Mouse (Mus musculus): Measurements from ENCODE around the gene Dstyk. TPM values are rescaled to one million over a fixed set of nuclear protein-coding genes. Genes with fewer than 3 reads are reported as not detected.

Dstyk gene
- polyA plus RNA-seq (2015; fragmentation: Nextera tagmentation; extraction: Ambion mirVana), result 8.9 and 9.0 TPM in 2 replicates

DNA sequence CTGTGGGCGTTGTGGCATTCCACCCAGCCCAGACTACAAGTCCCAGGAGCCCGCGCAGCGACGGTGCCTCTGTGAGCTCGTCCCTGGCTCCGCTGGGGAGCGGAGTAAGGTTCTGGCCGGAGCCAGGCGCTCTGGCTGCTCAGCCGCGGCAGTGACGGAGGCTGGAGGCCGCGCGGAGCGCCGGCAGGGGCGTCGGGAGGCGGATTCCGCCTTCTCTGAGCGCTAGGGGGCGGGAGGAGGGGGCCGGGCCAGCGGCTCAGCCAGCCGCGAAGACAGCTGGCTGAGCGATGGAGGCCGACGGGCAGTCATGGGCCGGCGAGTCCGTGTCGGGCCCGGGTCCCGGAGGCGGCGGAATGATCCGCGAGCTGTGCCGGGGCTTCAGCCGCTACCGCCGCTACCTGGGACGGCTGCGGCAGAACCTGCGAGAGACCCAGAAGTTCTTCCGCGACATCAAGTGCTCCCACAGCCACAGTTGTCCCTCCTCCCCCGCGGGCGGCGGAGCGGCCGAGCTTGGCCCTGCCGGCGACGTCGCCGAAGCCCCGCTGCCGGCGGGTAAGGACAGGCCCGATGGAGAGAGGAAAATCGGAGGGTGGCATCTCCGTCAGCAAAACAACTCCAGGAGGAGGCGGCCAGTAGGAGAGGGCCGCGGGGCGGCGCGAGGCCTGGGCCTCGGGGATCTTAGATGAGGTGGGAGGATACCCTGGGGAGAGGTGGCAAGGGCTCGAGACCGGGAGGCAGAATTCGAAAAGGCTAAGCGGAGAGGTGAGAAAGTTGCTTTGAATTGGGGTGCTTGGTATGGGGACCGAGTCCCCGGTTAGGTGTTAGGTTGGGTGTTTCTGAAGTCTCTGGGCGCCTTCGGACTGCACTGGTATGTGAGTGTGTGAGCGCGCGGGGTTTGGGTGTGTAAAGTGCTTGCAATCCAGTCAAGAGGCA lies at the start of gene Dstyk:
Gene Dstyk (plus strand): TSS at position 237 of the 933 bp plus-strand sequence.
- H3K9me3 ChIP-seq, result no peaks in the 10 kb centered on the region
- peak within 1 kb of the TSS; percentile 88 for H3K9ac ChIP-seq
- peak; percentile 99 for ATAC-seq
- H3K4me3 ChIP-seq (replicated peaks), result peak within 1 kb of the TSS; percentile 74
- H3K4me1 ChIP-seq (replicated peaks), result no peaks in the 10 kb centered on the region; the same call in 1 of the 2 replicates
- peak within 1 kb of the TSS; percentile 87 for H3K4me2 ChIP-seq (replicated peaks)
- no peaks in the 10 kb centered on the region for H3K36me3 ChIP-seq
- WGBS, result under 1% methylated on average over 85 of the region's 85 CpGs
- no peaks in the 10 kb centered on the region for H3K27me3 ChIP-seq (replicated peaks)
- peak within 1 kb of the TSS; percentile 91 for H3K27ac ChIP-seq

DNA sequence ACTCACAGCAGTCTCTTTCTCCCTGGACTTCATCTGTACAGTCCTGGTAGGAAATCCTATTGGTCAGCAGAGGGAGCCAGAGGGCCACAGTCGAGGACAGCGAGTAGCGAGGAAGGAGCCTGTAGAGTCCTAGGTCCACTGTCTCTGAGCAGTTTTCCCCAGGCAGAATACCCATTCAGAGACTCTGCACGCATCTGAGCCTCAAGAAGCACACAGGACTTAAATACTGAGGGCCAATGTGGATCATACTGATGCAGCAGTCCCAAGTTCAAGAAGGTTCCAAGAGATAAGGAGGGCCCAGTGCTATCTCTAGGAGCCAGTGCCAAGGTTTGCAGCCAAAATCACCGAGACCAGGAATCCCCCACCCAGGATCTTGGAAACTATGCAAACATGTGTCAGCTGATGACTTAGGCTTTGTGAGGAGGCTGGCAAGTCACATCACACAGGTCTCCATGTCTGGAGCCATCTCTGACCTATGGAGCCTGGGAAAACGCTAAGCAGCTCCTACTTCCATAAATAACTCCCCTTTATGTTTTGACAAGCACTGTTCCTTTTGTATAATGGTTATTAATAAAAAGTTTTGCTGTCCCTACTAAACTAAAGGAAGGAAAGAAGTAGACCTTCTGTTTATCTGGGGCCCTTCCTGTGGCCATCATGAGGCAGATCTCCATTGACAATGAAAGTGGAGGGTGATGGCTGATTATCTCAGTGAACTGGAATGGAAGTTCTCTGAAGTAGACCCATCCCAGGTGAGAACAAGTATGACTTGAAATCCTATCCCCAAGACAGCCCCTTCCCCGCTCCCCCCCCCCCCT lies 49.5 kb upstream of the Dstyk start:
- Histone ChIP-seq H3K36me3 (no peaks in the 10 kb centered on the region), H3K4me2 (replicated peaks) (no peak overlapping the region), H3K27me3 (replicated peaks) (no peaks in the 10 kb centered on the region), H3K27ac (no peak overlapping the region), H3K4me3 (replicated peaks) (no peak overlapping the region), H3K9me3 (no peaks in the 10 kb centered on the region), H3K9ac (no peak overlapping the region), H3K4me1 (replicated peaks) (peaks cover 3% of the 10 kb centered on the region; the same call in 1 of the 2 replicates)
- WGBS, result 25% methylated on average over 7 of the region's 7 CpGs
- ATAC-seq, result peak; percentile 87

DNA sequence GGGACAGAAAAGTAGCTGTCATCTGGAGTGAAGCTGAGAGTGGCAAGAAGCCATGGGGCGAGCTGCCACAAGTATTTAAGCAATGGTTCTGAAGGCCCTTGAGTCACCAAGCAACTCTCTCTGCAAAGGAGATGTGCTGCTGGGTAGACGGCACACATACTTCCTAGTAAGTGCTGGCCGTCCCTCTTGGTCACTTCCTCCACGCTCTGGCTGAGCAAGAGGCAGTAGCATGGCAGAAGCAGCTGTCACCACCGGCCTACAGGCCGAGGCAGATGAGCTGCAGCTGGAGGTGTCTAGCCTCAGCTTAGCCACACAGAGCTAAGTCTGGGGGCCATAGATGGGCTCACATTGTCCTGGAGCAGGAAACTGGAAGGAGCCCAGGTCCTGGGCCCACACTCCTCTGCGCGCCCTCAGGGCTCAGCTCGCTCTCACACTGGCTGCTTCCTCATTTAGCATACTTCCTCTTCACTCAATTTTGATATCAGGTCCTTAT lies 46.6 kb upstream of the Dstyk start:
- ATAC-seq, result no peak
- WGBS, result 65% methylated on average over 9 of the region's 9 CpGs
- H3K4me2 ChIP-seq (replicated peaks), result no peak overlapping the region
- H3K27me3 ChIP-seq (replicated peaks), result no peaks in the 10 kb centered on the region
- no peak overlapping the region for H3K9ac ChIP-seq
- H3K4me3 ChIP-seq (replicated peaks), result no peak overlapping the region
- peaks cover 16% of the 10 kb centered on the region for H3K4me1 ChIP-seq (replicated peaks)
- H3K36me3 ChIP-seq, result no peaks in the 10 kb centered on the region
- no peak overlapping the region for H3K27ac ChIP-seq
- H3K9me3 ChIP-seq, result no peaks in the 10 kb centered on the region

DNA sequence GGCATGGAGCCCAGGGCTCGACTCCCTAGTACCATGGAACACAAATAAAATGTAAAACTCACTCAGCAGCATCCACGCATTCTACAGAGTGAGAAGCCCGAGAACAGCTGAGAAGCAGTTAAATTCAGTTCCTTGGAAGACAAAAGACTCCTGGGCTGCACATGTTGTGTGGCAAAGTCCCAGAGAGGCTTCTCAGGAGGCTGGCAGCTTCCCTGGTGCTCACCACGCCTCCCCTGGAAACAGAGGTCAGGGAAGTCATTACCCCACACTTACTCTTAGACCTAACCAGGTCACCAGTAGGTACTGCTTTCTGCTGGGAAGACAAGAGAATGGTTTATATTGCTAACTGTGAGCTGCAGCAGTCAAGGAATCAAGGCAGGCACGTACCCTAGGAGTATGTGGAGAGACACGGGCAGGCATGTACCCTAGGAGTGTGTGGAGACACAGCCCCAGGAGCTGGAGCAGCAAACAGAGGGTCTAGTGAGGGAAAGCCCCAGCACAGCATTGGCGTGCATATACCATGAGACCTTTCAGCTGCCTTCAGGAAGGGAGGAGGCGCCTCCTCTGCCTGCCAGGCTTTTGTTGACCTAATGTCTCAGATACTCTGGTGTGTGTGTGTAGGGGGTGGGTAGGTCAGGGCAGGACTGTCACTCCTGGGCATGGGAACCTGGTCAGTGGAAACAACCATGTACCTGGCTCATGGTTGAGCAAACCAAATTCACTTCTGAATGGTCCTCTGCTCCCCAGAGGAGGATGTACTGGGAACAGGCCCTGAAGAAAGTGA lies 45.9 kb upstream of the Dstyk start:
- Histone ChIP-seq H3K9ac (no peak overlapping the region), H3K4me2 (replicated peaks) (no peak overlapping the region), H3K9me3 (no peaks in the 10 kb centered on the region), H3K36me3 (no peaks in the 10 kb centered on the region), H3K27me3 (replicated peaks) (no peaks in the 10 kb centered on the region), H3K4me1 (replicated peaks) (peaks cover 21% of the 10 kb centered on the region), H3K4me3 (replicated peaks) (no peak overlapping the region), H3K27ac (0 out of 2 replicates have a peak overlapping the region, but pooled peaks have one; percentile 9)
- ATAC-seq, result no peak
- 57% methylated on average over 8 of the region's 8 CpGs for WGBS

DNA sequence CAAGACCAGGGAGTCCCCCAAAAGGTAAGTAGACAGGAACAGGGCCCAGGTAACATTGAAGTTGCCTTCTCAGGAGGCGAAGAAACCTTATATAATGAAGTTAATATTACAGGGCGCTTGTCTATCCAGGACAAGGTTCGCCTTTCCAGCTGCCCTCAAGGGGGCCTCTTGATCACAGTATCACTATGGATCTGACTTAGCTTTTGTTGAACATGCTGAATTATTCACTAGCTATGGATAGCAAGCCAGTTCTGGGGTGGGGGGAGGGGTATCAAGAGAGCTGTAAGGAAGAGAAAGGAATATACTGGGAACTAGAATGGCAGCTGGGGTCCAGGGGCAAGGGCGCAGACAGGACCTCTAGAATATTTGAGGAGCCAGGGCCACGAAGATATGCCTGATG lies 45.0 kb upstream of the Dstyk start:
- Histone ChIP-seq H3K4me2 (replicated peaks) (no peak overlapping the region), H3K27ac (no peak overlapping the region), H3K27me3 (replicated peaks) (no peaks in the 10 kb centered on the region), H3K4me3 (replicated peaks) (no peak overlapping the region), H3K9ac (no peak overlapping the region), H3K9me3 (no peaks in the 10 kb centered on the region), H3K4me1 (replicated peaks) (peaks cover 26% of the 10 kb centered on the region), H3K36me3 (no peaks in the 10 kb centered on the region)
- ATAC-seq, result no peak
- 89% methylated on average over 5 of the region's 5 CpGs for WGBS

DNA sequence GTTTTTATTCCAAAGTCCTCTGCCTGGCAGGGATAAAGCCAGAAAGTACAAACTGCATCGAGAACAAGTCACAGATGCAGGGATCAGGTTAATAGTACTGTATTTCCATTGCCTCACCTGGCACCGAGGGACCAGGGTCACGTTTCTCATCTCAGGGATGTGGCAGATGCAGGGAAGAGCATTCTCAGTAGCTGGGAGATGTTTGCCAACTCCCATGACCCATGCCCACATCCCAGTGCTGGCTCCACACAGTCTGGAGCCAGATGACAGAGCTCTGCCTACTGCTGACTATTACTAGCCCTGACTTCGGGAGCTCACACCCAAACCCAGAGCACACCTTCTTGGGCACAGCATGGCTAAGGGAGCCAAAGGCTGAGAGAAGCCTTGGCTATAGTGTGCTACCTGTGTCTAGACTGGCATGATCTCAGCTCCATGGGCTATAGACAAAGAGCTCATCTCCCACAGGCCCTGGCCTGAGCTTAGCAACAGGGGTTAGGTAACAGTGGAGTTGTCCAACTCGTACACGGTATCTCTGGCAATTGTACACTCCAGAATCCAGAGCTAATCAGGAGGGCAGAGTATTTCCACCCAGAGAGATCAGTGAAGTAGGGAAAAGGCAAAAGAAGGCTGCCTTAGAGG lies 44.3 kb upstream of the Dstyk start:
- H3K27ac ChIP-seq, result no peak overlapping the region

DNA sequence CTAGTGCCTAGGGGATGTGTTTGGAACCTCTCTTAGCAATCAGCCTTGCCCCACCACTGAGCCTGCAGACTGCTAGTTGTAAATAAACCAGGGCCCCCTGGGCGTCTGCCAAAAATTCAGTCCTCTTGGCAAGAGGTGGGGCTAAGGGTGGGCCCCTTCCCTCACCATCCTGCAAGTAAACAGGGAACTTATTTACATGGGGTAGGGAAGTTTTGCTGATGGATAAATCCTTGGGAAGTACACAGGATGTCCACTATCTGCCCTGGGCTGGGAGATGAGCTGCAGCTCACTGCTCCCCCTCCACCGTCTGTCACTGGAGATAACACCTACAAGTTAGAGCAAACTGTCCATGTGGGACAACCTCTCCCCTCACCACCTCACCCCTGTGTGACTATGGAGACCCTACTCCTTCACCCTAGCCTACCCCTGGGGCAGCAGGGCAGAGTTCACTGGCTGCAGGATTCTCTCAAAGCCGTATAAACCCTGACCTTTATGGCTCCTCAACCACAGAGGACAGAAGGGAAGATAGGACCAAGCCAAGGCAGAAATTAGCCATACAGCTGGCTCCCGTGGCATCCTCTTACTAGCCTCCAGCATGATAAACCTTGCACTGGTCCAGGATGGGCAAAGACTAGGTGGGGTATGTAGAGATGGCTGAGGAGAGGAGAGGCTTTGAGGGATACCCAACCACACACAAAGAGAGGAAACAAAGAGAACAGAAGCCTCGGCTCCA lies 43.0 kb upstream of the Dstyk start:
- Histone ChIP-seq H3K4me1 (replicated peaks) (peaks cover 32% of the 10 kb centered on the region), H3K4me2 (replicated peaks) (no peak overlapping the region), H3K9ac (no peak overlapping the region), H3K27me3 (replicated peaks) (no peaks in the 10 kb centered on the region), H3K4me3 (replicated peaks) (no peak overlapping the region), H3K36me3 (no peaks in the 10 kb centered on the region), H3K9me3 (no peaks in the 10 kb centered on the region), H3K27ac (no peak overlapping the region)
- 36% methylated on average over 5 of the region's 5 CpGs for WGBS
- peak; percentile 63 for ATAC-seq

More for the DNA sequence above, 44.3 kb upstream of the Dstyk start:
- Histone ChIP-seq H3K4me1 (replicated peaks) (peaks cover 32% of the 10 kb centered on the region), H3K36me3 (no peaks in the 10 kb centered on the region), H3K4me2 (replicated peaks) (no peak overlapping the region), H3K4me3 (replicated peaks) (no peak overlapping the region), H3K27me3 (replicated peaks) (no peaks in the 10 kb centered on the region), H3K9ac (no peak overlapping the region), H3K9me3 (no peaks in the 10 kb centered on the region)
- ATAC-seq, result no peak
- WGBS, result 89% methylated on average over 6 of the region's 6 CpGs

DNA sequence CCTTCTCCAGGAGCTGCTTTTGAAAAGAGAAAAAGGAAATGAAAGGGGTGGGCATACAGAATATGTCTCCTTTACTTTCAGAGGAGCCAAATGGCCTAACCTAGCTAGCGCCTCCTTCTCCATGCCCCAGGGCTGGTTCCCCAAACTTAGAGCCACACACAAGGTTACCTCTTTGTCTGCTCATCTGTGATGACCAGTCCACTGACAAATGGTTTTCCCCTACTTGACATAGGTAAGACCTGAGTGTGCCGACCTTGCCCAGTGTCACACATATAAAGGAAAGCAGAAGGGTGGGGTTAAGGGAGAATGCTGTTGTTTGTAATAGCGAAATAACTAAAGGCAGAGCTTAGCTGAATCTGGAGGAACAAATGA lies 42.5 kb upstream of the Dstyk start:
- Histone ChIP-seq H3K4me2 (replicated peaks) (no peak overlapping the region), H3K9me3 (no peaks in the 10 kb centered on the region), H3K27me3 (replicated peaks) (no peaks in the 10 kb centered on the region), H3K4me3 (replicated peaks) (no peak overlapping the region), H3K36me3 (no peaks in the 10 kb centered on the region), H3K4me1 (replicated peaks) (peaks cover 32% of the 10 kb centered on the region), H3K27ac (no peak overlapping the region), H3K9ac (no peak overlapping the region)
- 66% methylated on average over 3 of the region's 3 CpGs for WGBS
- no peak for ATAC-seq

DNA sequence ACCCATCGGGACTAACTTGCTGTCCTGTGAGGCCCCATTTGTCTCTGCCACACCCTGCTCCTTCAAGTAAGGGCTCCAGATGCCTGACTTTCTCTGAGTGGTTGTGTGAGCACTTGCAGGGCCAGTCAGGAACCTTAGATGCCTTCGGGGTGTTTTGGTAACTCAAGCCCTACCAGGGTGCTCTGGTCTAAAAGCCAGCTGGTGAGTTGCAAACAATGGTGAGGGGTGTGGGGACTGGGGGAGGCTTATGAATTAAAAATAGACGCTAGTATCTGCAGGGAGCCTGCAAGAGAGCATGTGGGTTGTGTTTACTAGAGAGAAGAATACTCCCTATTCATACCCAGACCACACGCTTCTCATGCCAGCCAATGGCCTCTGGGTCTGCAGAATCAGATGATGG lies 42.1 kb upstream of the Dstyk start:
- WGBS, result 46% methylated on average over 4 of the region's 4 CpGs
- H3K4me1 ChIP-seq (replicated peaks), result peaks cover 32% of the 10 kb centered on the region
- no peaks in the 10 kb centered on the region for H3K36me3 ChIP-seq
- no peak overlapping the region for H3K9ac ChIP-seq
- no peaks in the 10 kb centered on the region for H3K27me3 ChIP-seq (replicated peaks)
- no peak overlapping the region for H3K4me3 ChIP-seq (replicated peaks)
- H3K9me3 ChIP-seq, result no peaks in the 10 kb centered on the region
- ATAC-seq, result 0 out of 2 replicates have a peak, but pooled peaks have one; percentile 31
- no peak overlapping the region for H3K4me2 ChIP-seq (replicated peaks)
- no peak overlapping the region for H3K27ac ChIP-seq

DNA sequence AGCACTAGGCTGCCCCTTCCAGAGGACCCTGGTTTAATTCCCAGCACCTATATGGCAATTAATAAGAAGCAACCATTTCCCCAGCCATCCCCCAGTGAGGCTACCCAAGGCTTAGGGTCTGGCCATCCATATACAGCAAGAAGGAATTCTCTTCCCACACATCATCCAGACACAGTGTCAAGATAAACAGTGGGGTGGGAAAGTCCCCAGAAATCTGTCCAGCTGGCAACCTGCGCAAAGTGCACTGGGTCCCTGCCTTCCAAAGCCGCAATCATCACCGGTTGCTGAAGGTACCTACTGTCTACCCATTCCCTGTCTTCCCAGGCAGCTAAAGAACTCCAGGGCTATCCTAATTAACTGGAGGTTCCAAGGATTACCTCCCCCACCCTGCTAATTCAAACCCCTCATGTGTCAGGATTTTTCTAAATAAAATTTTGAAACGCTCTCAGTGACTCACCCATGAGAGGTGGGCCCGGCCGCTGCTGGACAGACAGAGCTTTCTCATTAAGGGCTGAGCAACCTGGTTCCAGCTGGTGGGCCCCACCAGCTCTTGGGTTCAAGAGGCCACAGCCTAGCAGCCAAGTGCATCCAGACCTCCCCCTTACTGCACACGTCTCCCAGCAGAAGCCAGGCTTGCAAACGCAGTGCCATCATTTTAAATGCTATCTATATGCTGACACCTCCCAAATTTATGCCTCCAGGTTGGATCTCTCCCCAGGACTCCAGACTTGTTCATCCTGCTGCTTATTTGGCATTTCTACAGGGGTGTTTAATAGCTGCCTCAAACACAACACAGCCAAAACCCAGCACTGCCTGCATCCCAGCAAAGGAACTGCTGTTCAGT lies 40.9 kb upstream of the Dstyk start:
- Histone ChIP-seq H3K9me3 (no peaks in the 10 kb centered on the region), H3K4me2 (replicated peaks) (no peak overlapping the region), H3K27me3 (replicated peaks) (no peaks in the 10 kb centered on the region), H3K4me3 (replicated peaks) (no peak overlapping the region), H3K4me1 (replicated peaks) (peaks cover 30% of the 10 kb centered on the region), H3K27ac (0 out of 2 replicates have a peak overlapping the region, but pooled peaks have one; percentile 3), H3K36me3 (no peaks in the 10 kb centered on the region), H3K9ac (no peak overlapping the region)
- WGBS, result 59% methylated on average over 8 of the region's 8 CpGs
- ATAC-seq, result 0 out of 2 replicates have a peak, but pooled peaks have one; percentile 26

Measured in intestine, embryonic 15.5 days (tissue).